Mouse (Mus musculus): ENCODE results near the gene Hspd1.
"Not testable (repeated sequence)": the region's sequence is repeated elsewhere in the genome, so short reads cannot be mapped to it uniquely, and the experiment has no call there.

Hspd1 gene

DNA sequence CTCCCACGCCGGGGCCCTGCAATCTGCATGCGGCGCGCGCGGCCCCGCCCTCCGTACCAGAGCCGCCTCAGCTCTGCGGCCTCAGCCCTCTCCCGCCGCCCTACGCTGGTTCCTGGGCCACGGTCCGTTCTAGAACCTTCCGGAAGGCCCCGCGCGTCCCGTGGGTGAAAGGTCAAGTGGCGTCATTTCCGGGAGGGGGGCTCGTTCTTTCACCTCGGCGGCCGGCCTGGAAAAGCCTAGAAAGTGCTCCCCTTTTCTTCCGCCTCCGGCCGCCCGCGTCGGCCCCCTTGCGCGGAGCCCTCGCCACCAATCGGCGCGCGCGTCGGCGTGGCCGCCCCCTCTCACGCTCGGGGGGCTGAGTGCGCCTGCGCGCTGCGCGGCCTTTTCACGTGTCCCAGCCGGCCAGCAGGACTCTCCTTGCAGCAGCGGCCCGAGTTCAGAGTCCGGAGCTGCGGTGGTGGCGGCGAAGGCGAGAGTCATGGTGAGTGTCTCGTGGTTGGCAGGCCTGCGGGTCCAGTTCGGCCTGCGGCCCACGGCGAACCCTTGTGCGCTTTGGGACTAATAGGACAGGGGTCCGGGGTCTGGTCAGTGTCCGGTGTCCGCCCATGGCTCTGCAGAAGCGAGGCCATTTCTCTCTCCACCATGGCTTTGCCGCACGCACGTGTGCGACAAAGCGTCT, at the start of gene Hspd1, which contains the start of gene Hspe1:
Gene Hspd1 (minus strand): TSS at position 312 of the 679 bp plus-strand sequence.
Gene Hspe1 (plus strand): TSS at position 201 of the 679 bp plus-strand sequence.
- in situ Hi-C loops (cut with MboI, MseI): loop anchor here (5.0 kb wide), 2 partner anchors 39 to 66 kb away; no protein-coding TSS in a partner anchor

DNA sequence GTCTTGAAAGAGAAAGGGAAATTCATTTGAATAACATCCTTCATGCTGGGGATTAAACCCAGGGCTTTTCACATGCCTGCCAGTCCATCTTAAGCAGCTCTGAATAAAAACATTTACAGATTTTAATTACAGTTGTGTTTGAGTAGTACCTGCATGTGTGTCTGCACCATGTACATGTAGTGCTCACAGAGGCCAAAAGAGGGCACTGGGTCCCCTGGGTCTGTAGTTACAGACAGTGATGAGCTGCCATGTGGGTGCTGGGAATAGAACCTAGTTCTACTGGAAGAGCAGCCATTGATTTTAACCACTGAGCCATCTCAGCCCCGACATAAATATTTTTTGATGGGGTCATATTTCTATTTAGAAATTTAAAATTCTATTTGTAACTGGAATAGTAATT, 47.8 kb upstream of the Hspd1 start:
- in situ Hi-C loops (cut with MboI, MseI): no loop called here

DNA sequence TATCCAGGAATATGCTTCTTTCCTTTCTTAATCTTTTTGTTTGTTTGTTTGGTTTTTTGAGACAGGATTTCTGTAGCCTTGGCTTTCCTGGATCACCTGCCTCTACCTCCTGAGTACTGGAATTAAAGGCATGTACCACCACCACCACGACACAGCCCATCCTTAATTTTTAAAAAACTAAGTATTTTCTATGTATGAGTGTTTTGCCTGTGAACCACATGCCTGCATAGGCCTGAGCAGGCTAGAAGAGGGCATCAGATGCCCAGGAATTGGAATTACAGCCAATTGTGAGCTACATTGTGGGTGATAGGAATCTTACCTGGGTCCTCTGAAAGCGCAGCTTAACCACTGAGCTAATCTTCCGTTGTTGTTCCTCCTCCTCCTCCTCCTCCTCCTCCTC, 46.3 kb upstream of the Hspd1 start:
- in situ Hi-C loops (cut with MboI, MseI): no loop called here

DNA sequence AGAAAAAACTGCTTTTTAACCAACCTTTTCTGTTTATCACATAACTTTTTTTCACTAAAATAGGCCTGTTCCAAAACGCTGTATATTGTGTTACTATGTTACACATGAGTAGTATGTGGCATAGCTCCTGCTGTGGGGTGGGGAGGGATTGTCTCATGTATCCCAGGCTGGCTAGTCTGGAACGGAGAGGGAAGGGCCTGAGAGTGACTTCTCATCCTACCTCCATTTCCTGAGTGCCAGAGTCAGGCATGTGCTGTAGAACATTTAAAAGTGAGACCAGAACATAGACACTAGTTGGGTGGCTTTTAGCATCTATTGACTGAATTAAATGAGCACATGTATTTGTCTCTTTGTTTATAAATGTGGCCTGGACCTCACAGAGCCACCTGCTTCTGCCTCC, 45.1 kb upstream of the Hspd1 start:
- in situ Hi-C loops (cut with MboI, MseI): no loop called here

DNA sequence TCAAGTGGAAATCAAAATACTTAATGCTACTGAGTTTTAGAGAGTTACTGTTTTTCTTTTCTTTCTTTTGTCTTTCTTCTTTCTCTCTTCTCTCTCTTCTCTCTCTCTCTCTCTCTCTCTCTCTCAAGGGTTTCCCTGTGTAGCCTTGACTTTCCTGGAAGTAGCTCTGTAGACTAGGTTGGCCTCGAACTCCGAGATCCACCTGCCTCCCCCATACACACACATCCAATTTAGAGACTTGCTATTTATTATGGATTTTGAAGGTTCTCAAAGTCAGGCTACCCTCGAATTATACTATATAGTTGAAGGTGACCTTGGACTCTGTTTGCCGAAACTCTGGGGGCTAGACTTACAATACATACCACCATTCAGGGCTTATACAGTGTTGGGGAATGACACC, 44.3 kb upstream of the Hspd1 start:
- in situ Hi-C loops (cut with MboI, MseI): no loop called here

DNA sequence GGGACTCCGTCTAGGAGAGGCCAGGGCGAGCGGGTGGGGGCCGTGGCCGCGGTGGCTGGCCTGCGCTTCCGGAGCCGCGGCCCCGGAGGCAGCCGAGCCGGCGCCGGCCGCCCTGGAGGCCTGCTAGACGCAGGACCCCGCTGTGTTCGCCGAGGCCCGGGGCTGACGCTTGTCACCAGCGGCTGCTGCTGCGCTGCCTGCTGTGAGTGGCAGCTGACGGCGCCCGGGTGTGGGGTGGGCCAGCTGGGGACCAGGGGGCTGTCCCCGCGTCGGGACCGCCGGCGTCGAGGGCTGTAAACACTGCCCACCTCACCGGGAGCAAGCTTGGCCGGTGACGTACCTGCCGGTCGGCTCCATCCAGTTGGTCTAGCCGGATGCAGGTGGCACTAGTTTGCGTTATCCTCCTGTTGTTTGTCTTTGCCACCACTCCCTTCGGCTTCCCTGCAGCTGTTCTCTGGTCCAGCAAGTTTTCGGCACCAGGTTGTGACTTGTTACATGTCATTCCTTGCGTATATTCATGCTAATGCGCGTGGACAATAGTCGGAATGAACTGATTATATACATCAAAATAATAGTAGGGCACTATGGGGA, 43.5 kb upstream of the Hspd1 start:
- in situ Hi-C loops (cut with MboI, MseI): no loop called here

DNA sequence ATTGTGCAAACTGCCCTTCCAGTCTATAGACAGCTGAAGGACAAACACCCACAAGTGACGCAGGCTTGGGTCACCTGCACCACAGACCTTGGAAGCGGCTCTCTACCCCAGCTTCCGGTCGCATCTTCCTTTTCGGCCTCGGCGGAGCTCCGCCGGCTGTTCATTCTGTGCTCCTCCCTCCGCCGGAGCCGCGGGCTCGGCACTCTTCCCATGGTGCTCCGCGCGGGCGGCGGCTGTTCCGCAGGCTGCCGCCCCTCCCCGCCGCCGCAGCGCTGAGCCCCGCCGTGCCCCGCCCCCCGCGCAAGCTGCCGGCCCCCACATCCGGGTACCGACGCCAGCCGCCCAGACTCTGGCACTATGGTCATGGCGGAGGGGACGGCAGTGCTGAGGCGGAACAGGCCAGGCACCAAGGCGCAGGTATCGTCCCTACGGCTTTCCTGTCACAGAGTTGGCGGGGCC, 42.9 kb upstream of the Hspd1 start, which contains the start of gene Mob4:
Gene Mob4 (plus strand): TSS at position 289 of the 459 bp plus-strand sequence.
- in situ Hi-C loops (cut with MboI, MseI): no loop called here

DNA sequence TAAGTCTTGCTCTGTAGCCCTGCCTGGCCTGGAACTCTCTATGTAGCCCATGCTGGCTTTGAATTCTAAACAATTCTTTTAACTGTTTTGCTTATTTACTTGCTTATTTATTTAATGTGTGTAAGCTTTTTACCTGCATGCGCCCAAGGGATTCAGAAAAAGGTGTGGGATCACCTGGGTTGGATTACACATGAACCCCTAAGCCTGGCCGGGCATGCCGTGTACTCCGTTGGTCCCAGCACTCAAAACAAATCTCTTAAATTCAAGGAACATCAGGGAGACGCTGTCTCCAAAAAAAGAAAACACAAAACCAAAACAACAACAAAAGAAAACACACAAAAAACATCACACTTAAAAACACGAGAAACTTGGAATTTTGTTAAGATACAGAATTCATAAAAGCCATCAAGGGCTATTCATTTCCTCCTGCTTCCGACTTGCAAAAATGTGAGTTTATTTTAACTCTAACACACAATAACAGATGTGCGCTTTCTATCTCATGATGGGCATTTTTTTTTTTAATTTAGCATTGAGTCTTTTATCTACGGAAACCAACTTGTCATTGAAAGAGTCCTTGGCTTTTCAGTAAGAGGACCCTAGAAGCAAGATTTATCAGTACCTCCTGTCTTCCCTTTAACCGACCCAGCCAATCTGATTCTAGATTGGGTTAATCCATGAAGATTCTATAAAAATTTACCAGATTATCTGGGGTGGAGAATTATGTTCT, 42.3 kb upstream of the Hspd1 start:
- in situ Hi-C loops (cut with MboI, MseI): no loop called here

DNA sequence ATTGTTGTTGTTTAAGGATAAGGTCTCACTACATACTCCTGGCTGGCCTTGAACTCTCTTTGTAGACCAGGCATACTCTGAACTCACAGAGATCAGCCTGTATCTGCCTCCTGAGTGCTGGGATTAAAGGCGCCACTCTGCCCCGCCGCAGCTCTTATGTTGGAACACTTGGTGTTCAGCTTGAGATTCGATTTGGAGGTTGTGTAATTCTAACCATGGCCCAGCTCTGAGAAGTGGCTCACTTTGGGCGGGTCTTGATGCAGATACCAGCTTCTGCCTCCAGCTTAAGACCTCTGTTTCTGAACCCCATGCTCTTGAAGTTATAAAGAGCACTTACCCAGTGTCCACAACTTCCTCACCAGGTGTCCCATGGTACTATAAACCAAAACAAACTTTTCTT, 41.7 kb upstream of the Hspd1 start:
- in situ Hi-C loops (cut with MboI, MseI): loop anchor here (5.0 kb wide), 1 partner anchor 42 kb away; the partner anchor contains the start of genes Hspd1 and Hspe1

DNA sequence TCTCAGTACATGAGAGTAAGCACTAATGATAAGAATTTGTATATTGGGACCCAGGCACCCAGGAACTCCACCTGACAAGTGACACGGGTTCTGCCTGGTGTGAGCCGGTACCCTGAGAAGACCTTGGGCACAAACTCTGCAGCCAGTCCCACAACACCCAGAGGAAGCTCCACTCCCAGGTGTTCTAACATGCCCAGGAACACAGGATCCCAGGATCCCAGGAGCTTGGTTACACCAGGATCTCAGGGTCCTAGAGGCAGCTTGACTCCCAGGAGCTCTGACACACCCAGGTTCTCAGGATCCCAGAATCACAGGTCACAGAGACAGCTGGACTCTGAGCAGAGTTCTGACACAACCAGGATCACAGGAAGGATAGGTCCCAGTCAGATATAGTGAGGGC, 36.1 kb upstream of the Hspd1 start:
- in situ Hi-C loops (cut with MboI, MseI): not testable (repeated sequence)

DNA sequence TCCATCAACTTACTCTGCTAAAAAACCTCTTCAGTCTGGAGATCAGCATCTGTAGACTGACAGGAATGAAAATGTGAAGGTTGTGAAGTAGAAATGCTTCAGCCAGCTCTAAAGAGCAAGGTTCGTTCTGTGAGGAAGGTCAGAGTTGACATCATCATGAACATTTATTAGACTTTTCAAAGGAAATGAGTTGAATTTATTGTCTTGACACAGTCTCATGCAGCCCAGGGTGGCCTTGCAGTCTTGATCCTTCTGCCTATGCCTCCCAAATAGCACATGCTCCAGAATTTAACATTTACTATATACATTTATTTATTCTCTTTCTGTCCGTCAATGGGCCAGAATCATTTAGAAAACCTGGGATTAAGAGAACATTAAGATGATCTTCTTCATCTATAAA, 35.5 kb upstream of the Hspd1 start:
- in situ Hi-C loops (cut with MboI, MseI): no loop called here

DNA sequence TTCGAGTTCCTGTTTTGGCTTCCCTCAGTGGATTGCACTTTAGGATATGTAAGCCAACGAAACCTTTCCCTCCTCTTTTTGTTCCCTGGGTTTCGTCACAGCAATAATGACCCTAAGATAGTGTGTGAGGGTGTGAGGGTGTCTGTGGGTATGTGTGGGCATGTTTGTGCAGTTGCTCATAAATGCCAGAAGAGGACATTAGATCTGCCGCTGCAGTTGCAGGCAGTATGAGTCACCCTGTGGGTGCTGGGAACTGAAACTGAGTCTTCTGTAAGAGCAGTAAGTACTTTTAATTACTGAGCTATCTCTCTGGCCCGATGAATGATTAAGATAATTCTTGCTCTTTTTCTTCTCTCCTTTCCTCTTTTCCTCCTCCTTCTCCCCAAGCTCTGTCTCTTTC, 35.0 kb upstream of the Hspd1 start:
- in situ Hi-C loops (cut with MboI, MseI): no loop called here

DNA sequence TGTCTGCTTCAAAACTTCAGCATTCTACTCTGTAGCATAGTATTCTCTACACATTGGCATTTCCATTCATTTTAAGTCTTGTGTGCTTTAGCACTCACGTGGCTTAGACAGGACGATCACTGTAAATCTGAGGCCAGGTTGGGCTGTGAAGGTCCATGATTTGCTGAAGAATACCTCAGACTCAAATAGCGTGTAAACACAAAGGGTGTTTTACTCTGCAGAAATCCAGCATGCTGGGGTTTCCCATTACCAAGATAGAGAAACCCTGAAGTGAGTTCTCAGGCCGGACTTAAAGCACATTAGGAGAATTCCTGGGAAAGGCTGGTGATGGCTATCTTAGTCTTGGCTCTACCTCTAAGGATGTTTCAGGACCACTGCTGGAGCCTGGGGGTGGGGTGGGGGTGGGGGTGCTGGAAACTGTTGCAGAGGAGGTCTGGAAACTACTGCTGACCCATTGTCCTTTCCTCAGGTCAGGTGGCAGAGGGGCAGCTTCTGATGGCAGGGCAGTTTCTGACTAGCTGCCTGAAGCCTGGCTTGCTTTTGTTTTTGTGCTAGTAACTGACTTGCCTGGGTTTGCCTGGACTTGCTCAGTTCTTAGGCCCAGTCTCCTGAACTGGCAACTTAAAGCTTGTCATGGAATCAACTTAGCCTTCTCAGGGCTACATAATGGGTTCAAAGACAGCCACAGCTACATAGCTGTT, 21.2 kb upstream of the Hspd1 start:
- in situ Hi-C loops (cut with MboI, MseI): no loop called here

DNA sequence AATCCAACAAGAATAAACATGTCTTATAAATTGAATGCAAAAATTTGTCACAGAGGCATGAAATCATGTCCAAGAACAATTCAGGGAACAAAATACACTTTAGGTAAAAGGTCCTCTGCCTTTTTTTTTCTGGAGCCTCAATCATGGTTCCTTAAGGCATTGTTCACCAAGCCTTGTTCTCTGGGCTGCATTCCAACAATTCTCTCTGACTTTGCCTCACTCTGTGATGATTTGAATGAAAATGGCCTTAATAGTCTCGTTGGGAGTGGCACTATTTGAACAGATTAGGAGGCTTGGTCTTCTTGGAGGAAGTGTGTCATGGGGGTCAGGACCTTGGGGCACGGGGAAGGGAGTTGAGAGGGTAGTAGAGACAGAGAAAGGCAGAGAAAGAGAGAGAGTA, 20.4 kb upstream of the Hspd1 start:
- in situ Hi-C loops (cut with MboI, MseI): no loop called here

DNA sequence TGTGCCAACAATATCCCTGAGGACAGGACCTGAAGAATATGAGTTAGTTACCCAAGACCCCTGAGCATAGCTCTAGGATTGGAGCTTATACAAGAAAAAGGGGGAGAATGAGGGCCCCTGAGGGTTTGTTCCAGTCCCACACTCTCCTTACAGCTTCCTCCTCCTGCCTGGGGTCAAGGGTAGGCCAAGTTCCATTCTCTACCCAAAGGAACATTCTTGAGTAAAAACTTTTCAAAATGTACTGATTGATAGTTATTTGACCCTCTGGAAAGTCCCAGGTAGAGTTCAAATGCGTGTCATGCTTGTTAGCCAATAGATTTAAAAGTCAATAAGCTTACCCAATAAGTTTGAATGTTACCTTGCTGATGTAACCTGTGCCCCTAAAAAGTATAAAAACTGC, 19.6 kb upstream of the Hspd1 start:
- in situ Hi-C loops (cut with MboI, MseI): no loop called here

DNA sequence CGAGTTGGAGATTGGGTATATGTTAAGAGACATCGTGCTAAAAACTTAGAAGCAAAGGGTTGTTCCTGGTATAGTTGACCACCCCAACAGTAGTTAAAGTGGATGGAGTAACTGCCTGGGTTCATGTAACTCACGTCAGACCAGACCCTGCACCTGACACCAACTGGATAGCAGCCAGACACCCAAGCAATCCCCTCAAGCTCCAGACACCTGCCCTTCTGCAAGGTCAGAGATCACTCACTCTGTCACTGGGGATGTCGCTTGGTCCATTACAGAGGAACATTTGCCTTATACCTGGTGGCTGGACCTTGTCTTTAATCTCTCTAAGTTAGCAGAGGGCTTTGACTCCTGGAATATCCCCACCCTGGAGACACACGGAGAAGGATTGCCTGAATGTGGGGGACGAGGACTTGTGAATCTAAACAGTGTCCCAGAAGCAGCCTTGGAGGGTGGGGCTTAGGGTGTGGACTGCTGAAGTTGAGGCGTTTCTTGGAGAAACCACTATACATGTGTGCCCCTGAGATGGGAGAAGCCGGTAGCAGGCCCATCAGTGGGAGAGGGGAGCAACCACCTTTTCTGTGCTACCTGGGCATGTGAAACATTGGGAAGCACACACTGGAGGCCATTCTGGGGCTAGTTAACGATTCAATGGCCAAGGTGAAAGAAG, 19.0 kb upstream of the Hspd1 start:
- in situ Hi-C loops (cut with MboI, MseI): no loop called here

DNA sequence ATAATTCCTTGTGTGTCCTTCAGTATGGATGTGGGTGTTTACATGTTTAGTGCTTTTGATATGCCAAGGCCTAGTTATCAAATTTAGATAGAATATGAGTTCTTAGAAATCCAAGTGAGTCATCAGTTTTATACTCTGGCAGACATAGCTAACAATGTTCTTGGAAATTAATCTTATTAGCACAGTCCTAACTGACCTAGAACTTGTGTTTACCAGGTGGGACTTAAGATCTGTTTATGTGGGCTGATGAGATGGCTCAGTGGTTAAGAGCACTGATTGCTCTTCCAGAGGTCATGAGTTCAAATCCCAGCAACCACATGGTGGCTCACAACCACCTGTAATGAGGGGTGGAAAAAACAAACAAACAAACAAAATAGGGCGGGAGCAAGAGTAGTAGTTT, 4.4 kb upstream of the Hspd1 start:
- in situ Hi-C loops (cut with MboI, MseI): no loop called here

DNA sequence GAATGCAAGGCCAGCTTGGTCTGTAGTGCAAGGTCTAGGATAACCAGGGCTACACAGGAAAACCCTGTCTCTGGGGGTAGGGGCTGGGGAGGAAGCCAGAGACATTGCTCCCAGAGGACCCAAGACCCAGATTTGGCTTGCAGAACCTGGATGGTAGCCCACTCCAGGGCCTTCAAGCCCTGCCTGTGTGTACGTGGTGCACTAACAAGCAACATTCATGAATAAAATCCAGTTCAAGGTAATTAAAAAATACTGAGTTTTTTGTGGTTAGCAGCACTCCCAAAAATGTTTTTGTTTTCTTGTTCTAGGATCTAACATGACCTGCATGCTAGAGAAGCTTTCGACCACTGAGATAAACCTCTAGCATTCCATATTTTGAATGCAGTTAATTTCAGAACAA, 4.0 kb upstream of the Hspd1 start:
- in situ Hi-C loops (cut with MboI, MseI): no loop called here

DNA sequence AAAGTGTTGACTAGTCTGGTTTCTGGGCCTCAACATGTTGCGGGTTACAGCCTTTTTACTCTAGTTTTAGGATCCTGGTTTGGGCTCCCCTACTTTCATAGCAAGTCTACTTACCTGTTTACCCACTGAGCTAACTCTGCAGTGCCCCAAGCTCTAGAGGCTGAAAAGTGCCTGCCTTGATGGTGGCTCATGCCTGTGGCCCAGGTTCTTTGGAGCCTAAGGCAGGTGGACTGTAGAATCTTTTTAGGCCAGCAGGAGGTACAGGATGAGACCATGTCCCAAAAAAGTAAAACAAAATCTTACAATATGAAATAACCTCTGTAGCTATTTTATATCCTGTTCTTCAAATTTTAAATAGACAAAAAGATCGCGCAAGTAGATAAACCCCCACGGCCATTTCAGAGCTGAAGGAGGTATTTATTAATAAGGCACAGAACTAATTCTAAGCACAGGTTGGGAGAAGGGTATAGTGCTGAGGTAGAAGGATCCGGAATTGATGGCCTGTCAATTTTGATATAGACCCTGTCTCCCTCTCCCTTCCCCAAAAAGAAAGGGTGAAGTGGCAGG, 1.5 kb upstream of the Hspd1 start:
- in situ Hi-C loops (cut with MboI, MseI): loop anchor here (5.0 kb wide), 2 partner anchors 38 to 67 kb away; no protein-coding TSS in a partner anchor

DNA sequence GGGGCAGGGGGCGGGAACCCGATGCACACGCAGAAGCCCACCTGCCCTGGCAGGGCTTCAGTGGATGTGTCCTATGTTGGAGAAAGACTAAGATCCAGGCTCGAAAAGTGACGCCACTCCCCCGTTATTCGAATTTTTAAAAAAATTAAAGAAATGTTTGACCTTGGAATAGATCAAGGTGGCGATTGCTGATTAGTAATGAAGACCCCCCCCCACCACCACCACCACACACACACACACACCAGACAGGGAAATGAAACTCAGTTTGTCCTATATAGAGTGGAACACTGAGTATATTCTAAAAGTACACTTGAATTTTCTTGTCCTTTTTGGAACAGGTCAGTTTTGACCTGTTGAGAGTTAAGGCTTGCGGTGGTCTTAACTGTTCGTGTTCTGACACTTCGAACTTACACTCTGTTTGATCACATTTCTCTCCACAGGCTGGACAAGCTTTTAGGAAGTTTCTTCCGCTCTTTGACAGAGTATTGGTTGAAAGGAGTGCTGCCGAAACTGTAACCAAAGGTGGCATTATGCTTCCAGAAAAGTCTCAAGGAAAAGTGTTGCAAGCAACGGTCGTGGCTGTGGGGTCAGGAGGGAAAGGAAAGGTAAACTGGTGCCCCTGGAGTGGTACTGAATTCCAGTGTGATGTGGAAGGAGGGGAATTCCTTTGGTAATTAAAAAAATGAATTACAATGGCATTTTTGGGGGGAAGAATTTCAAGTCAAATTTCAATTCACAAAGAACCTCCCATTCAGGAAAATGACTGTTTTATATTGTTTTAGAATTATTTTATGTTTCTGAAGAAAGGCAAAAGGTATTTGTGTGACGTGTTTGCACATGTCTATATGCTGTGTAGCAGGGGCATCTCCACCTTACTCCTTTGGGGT, 811 bp upstream of the Hspd1 start:
- in situ Hi-C loops (cut with MboI, MseI): loop anchor here (5.0 kb wide), 2 partner anchors 38 to 67 kb away; no protein-coding TSS in a partner anchor

All from T-helper 1 cell (primary cell).